Mouse (Mus musculus) liver, embryonic 12.5 days (tissue): ENCODE measurements at regions not wholly inside any gene's neighbourhood (a gene's known extent, or its start where the extent isn't known, plus 50 kb on each side); places are given as distances from the start of the nearest gene placed in this dataset.
A peak's percentile ranks its signal among the peaks of the same experiment; 100 is the strongest.
"Not testable (repeated sequence)": the region's sequence is repeated elsewhere in the genome, so short reads cannot be mapped to it uniquely, and the experiment has no call there.

Experiments used
- ATAC-seq: fragments of 200-750 bp; cut with Nextera tagmentation; 2 replicates; pipeline ENCODE4 v1.8.0; 2017; ENCODE audit warnings: moderate number of reproducible peaks, mild to moderate bottlenecking, moderate library complexity
- H3K27ac ChIP-seq: fragments of 300-500 bp; sonication (generic); 2 replicates; pipeline ENCODE4 v1.5.1; 2016; ENCODE audit warnings: mild to moderate bottlenecking
- H3K27me3 ChIP-seq: fragments of 300-500 bp; sonication (generic); replicated peaks from 2 replicates; pipeline ENCODE4 v1.6.1; 2016; ENCODE audit warnings: mild to moderate bottlenecking, moderate library complexity
- H3K36me3 ChIP-seq: fragments of 300-500 bp; sonication (generic); 2 replicates; pipeline ENCODE4 v1.6.1; 2016; ENCODE audit warnings: mild to moderate bottlenecking, moderate library complexity
- H3K4me1 ChIP-seq: fragments of 300-500 bp; sonication (generic); 2 replicates; pipeline ENCODE4 v1.6.1; 2016
- H3K4me2 ChIP-seq: fragments of 300-500 bp; sonication (generic); 2 replicates; pipeline ENCODE4 v1.6.1; 2016; ENCODE audit warnings: mild to moderate bottlenecking, moderate library complexity
- H3K4me3 ChIP-seq: fragments of 300-500 bp; sonication (generic); 2 replicates; pipeline ENCODE4 v1.5.1; 2016; ENCODE audit warnings: mild to moderate bottlenecking, moderate library complexity
- H3K9ac ChIP-seq: fragments of 300-500 bp; sonication (generic); 2 replicates; pipeline ENCODE4 v1.6.1; 2016; ENCODE audit warnings: mild to moderate bottlenecking, moderate library complexity
- H3K9me3 ChIP-seq: fragments of 300-500 bp; sonication (generic); replicated peaks from 2 replicates; pipeline ENCODE4 v1.6.1; 2016; ENCODE audit warnings: mild to moderate bottlenecking, moderate library complexity
- WGBS: fragments of 180-500 bp; shearing (Covaris S2); methylation state at CpG from one replicate; pipeline ENCODE4 v1.1.7; 2016; ENCODE audit not compliant: insufficient replicate concordance; 5-methylcytosine and 5-hydroxymethylcytosine counted together

- no peak overlapping the region for H3K4me3 ChIP-seq
- H3K4me2 ChIP-seq: no peak overlapping the region
- no peak for ATAC-seq
- no peaks in the 10 kb centered on the region for H3K27me3 ChIP-seq
- no peak overlapping the region for H3K9ac ChIP-seq
- H3K27ac ChIP-seq: no peak overlapping the region
- H3K4me1 ChIP-seq: no peaks in the 10 kb centered on the region
- WGBS: 65% methylated on average over 6 of the region's 6 CpGs
- 0 out of 2 replicates have a peak, but pooled peaks cover 11% of the 10 kb centered on the region for H3K9me3 ChIP-seq
- no peaks in the 10 kb centered on the region for H3K36me3 ChIP-seq
Measured at GRCm38 (mm10) chr14:61735541-61735940, 128.3 kb downstream of the Kcnrg start.

- Histone ChIP-seq H3K36me3 (no peaks in the 10 kb centered on the region), H3K9ac (no peak overlapping the region), H3K27ac (no peak overlapping the region), H3K4me2 (no peak overlapping the region), H3K4me3 (no peak overlapping the region), H3K27me3 (no peaks in the 10 kb centered on the region), H3K4me1 (no peaks in the 10 kb centered on the region), H3K9me3 (0 out of 2 replicates have a peak, but pooled peaks cover 11% of the 10 kb centered on the region)
- 37% methylated on average over 16 of the region's 16 CpGs for WGBS
- ATAC-seq: no peak
Measured at GRCm38 (mm10) chr14:61736384-61737322, 129.4 kb downstream of the Kcnrg start.

GRCm38 (mm10) chr14:61737504-61738040, 130.3 kb downstream of the Kcnrg start:
- no peak overlapping the region for H3K4me3 ChIP-seq
- 0 out of 2 replicates have a peak, but pooled peaks cover 11% of the 10 kb centered on the region for H3K9me3 ChIP-seq
- no peak overlapping the region for H3K4me2 ChIP-seq
- H3K27me3 ChIP-seq: no peaks in the 10 kb centered on the region
- H3K9ac ChIP-seq: no peak overlapping the region
- WGBS: 71% methylated on average over 6 of the region's 6 CpGs
- no peak overlapping the region for H3K27ac ChIP-seq
- H3K36me3 ChIP-seq: no peaks in the 10 kb centered on the region
- H3K4me1 ChIP-seq: no peaks in the 10 kb centered on the region
- ATAC-seq: no peak

GRCm38 (mm10) chr14:61739453-61739852, 132.2 kb downstream of the Kcnrg start:
- Histone ChIP-seq H3K27me3 (no peaks in the 10 kb centered on the region), H3K36me3 (no peaks in the 10 kb centered on the region), H3K4me3 (no peak overlapping the region), H3K27ac (no peak overlapping the region), H3K9me3 (0 out of 2 replicates have a peak, but pooled peaks cover 7% of the 10 kb centered on the region), H3K9ac (no peak overlapping the region), H3K4me1 (peaks cover 7% of the 10 kb centered on the region), H3K4me2 (no peak overlapping the region)
- ATAC-seq: no peak
- 76% methylated on average over 1 of the region's 1 CpGs for WGBS

GRCm38 (mm10) chr14:61743855-61744408, 136.7 kb downstream of the Kcnrg start:
- no peak for ATAC-seq
- 24% methylated on average over 4 of the region's 4 CpGs for WGBS
- H3K36me3 ChIP-seq: no peaks in the 10 kb centered on the region
- H3K27me3 ChIP-seq: no peaks in the 10 kb centered on the region
- no peak overlapping the region for H3K4me3 ChIP-seq
- no peak overlapping the region for H3K4me2 ChIP-seq
- H3K9ac ChIP-seq: no peak overlapping the region
- 0 out of 2 replicates have a peak, but pooled peaks cover 1% of the 10 kb centered on the region for H3K9me3 ChIP-seq
- H3K4me1 ChIP-seq: peaks cover 10% of the 10 kb centered on the region
- no peak overlapping the region for H3K27ac ChIP-seq

- Histone ChIP-seq H3K4me2 (no peak overlapping the region), H3K9me3 (no peaks in the 10 kb centered on the region), H3K27ac (no peak overlapping the region), H3K9ac (no peak overlapping the region), H3K36me3 (no peaks in the 10 kb centered on the region), H3K27me3 (no peaks in the 10 kb centered on the region), H3K4me3 (no peak overlapping the region), H3K4me1 (no peaks in the 10 kb centered on the region)
- ATAC-seq: no peak
- WGBS: 59% methylated on average over 3 of the region's 3 CpGs
Measured at GRCm38 (mm10) chr14:61753421-61753820, 146.2 kb downstream of the Kcnrg start.

GRCm38 (mm10) chr14:61756651-61757050, 149.4 kb downstream of the Kcnrg start:
- Histone ChIP-seq H3K4me3 (no peak overlapping the region), H3K4me1 (no peaks in the 10 kb centered on the region), H3K9ac (no peak overlapping the region), H3K9me3 (no peaks in the 10 kb centered on the region), H3K27ac (no peak overlapping the region), H3K4me2 (no peak overlapping the region), H3K27me3 (no peaks in the 10 kb centered on the region), H3K36me3 (no peaks in the 10 kb centered on the region)
- ATAC-seq: no peak
- 20% methylated on average over 1 of the region's 1 CpGs for WGBS

GRCm38 (mm10) chr14:61757086-61757822, 150.0 kb downstream of the Kcnrg start:
- H3K4me2 ChIP-seq: peak overlapping the region; percentile 41
- H3K27me3 ChIP-seq: no peaks in the 10 kb centered on the region
- no peaks in the 10 kb centered on the region for H3K4me1 ChIP-seq
- H3K4me3 ChIP-seq: no peak overlapping the region; the same call in 1 of the 2 replicates
- no peaks in the 10 kb centered on the region for H3K36me3 ChIP-seq
- ATAC-seq: no peak
- 9% methylated on average over 14 of the region's 15 CpGs for WGBS
- no peak overlapping the region for H3K27ac ChIP-seq
- H3K9ac ChIP-seq: 0 out of 2 replicates have a peak overlapping the region, but pooled peaks have one; percentile 7
- H3K9me3 ChIP-seq: no peaks in the 10 kb centered on the region

GRCm38 (mm10) chr14:61757823-61758175, 150.5 kb downstream of the Kcnrg start:
- Histone ChIP-seq H3K4me1 (no peaks in the 10 kb centered on the region), H3K27ac (no peak overlapping the region), H3K4me2 (peak overlapping the region; percentile 41), H3K9me3 (no peaks in the 10 kb centered on the region), H3K27me3 (no peaks in the 10 kb centered on the region), H3K4me3 (no peak overlapping the region), H3K9ac (0 out of 2 replicates have a peak overlapping the region, but pooled peaks have one; percentile 7), H3K36me3 (no peaks in the 10 kb centered on the region)
- 37% methylated on average over 7 of the region's 7 CpGs for WGBS
- no peak for ATAC-seq

- ATAC-seq: no peak
Measured at GRCm38 (mm10) chr14:61758586-61758985, 151.3 kb downstream of the Kcnrg start.

GRCm38 (mm10) chr14:61760176-61760575, 152.9 kb downstream of the Kcnrg start:
- H3K36me3 ChIP-seq, H3K27me3 ChIP-seq, H3K27ac ChIP-seq, H3K9me3 ChIP-seq, H3K9ac ChIP-seq, ATAC-seq, H3K4me1 ChIP-seq, H3K4me2 ChIP-seq, H3K4me3 ChIP-seq: not testable (repeated sequence)
- WGBS: 72% methylated on average over 12 of the region's 12 CpGs

More at GRCm38 (mm10) chr14:61758586-61758985, 151.3 kb downstream of the Kcnrg start:
- no peaks in the 10 kb centered on the region for H3K9me3 ChIP-seq
- H3K36me3 ChIP-seq: no peaks in the 10 kb centered on the region
- no peak overlapping the region for H3K27ac ChIP-seq
- 69% methylated on average over 5 of the region's 5 CpGs for WGBS
- no peaks in the 10 kb centered on the region for H3K4me1 ChIP-seq
- H3K4me3 ChIP-seq: no peak overlapping the region
- H3K27me3 ChIP-seq: no peaks in the 10 kb centered on the region
- H3K4me2 ChIP-seq: no peak overlapping the region
- H3K9ac ChIP-seq: no peak overlapping the region
